8 mouse cellular contexts compared by ENCODE assay signal in the genomic region with DNA sequence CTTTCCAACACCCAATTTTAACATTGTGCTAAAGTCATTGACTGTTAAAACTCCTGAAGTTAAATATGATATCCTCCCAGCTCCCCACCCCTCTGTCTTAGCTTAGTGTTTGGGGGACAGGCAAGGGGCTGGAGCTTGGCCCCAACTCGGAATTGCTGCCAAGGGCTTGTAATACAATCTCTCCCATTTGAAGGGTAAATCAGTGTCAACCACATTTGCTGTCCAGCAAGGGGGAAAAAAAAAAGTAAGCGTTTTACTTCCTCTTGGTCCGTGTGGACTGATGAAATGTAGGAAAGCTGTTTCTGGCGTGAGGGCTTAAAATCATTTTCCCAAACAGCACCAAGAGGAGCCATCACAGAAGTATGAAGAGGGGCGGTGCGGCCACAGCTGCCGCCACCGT. TPM values are rescaled to one million over a fixed set of nuclear protein-coding genes. Genes with fewer than 3 reads are reported as not detected.
A peak's percentile ranks its signal among the peaks of the same experiment; 100 is the strongest.
DNase-seq lines count a peak whose midpoint lies in the region; ATAC-seq lines count a peak whose summit lies in the region.

No protein-coding gene starts in this region.

- peaks cover 18% of the 10 kb centered on the region for H3K4me1 ChIP-seq in kidney, embryonic 16.5 days (ENCODE audit: insufficient read depth, low read length)
- H3K4me1 ChIP-seq in hindbrain, embryonic 14.5 days (replicated peaks; ENCODE audit: control insufficient read depth, insufficient read depth, low read length), result peaks cover 9% of the 10 kb centered on the region
- H3K4me1 ChIP-seq in midbrain, embryonic 14.5 days (ENCODE audit: control insufficient read depth, insufficient read depth, low read length), result peaks cover 9% of the 10 kb centered on the region; the same call in 1 of the 2 replicates

- under 1% methylated on average over 8 of the region's 8 CpGs for WGBS in kidney, embryonic 16.5 days
- WGBS in hindbrain, embryonic 14.5 days, result 2% methylated on average over 8 of the region's 8 CpGs
- under 1% methylated on average over 8 of the region's 8 CpGs for WGBS in midbrain, embryonic 14.5 days

- DNase-seq in kidney, postnatal 14 days, result no peak
- DNase-seq in embryo, embryonic 10.5 days (ENCODE audit: low spot score), result peak; percentile 40
- DNase-seq in hindbrain, embryonic 14.5 days (ENCODE audit: low spot score), result peak; percentile 28
- DNase-seq in midbrain, embryonic 14.5 days, result no peak
- DNase-seq in thymus, postnatal 25 days, result no peak
- no peak for DNase-seq in Muller cell, postnatal 12 days (ENCODE audit: inconsistent ontology term)
- no peak for DNase-seq in urinary bladder, adult 2 months (ENCODE audit: low spot score)

- peak overlapping the region; percentile 90 for H3K27ac ChIP-seq in kidney, embryonic 16.5 days (ENCODE audit: low read length)
- H3K27ac ChIP-seq in hindbrain, embryonic 14.5 days, result peak overlapping the region; percentile 92
- H3K27ac ChIP-seq in midbrain, embryonic 14.5 days (replicated peaks; ENCODE audit: low read depth, low read length), result peak overlapping the region; percentile 91

- H3K4me2 ChIP-seq in kidney, embryonic 16.5 days (replicated peaks; ENCODE audit: low read depth, low read length), result peak overlapping the region; percentile 74
- H3K4me2 ChIP-seq in hindbrain, embryonic 14.5 days (replicated peaks), result peak overlapping the region; percentile 93
- H3K4me2 ChIP-seq in midbrain, embryonic 14.5 days (ENCODE audit: low read length), result peak overlapping the region; percentile 88

- H3K9me3 ChIP-seq in kidney, embryonic 16.5 days (ENCODE audit: low read length), result no peaks in the 10 kb centered on the region
- no peaks in the 10 kb centered on the region for H3K9me3 ChIP-seq in hindbrain, embryonic 14.5 days (ENCODE audit: control insufficient read depth, low read length)
- no peaks in the 10 kb centered on the region for H3K9me3 ChIP-seq in midbrain, embryonic 14.5 days (ENCODE audit: control insufficient read depth, low read length)

- peak overlapping the region; percentile 52 for H3K4me3 ChIP-seq in kidney, embryonic 16.5 days (ENCODE audit: low read length)
- peak overlapping the region; percentile 53 for H3K4me3 ChIP-seq in hindbrain, embryonic 14.5 days (replicated peaks; ENCODE audit: low read length)
- H3K4me3 ChIP-seq in midbrain, embryonic 14.5 days (replicated peaks; ENCODE audit: low read depth, low read length), result peak overlapping the region; percentile 59

- peak; percentile 83 for ATAC-seq in kidney, embryonic 16.5 days (ENCODE audit: low FRiP score, low TSS enrichment)
- no peak for ATAC-seq in hindbrain, embryonic 14.5 days (ENCODE audit: low FRiP score)
- no peak for ATAC-seq in midbrain, embryonic 14.5 days (ENCODE audit: low FRiP score, low TSS enrichment)

- no peaks in the 10 kb centered on the region for H3K27me3 ChIP-seq in kidney, embryonic 16.5 days (ENCODE audit: insufficient read depth, low read length)
- H3K27me3 ChIP-seq in hindbrain, embryonic 14.5 days (ENCODE audit: control insufficient read depth, insufficient read depth, low read length), result no peaks in the 10 kb centered on the region
- H3K27me3 ChIP-seq in midbrain, embryonic 14.5 days (ENCODE audit: control insufficient read depth, insufficient read depth, low read length), result no peaks in the 10 kb centered on the region

- H3K9ac ChIP-seq in kidney, embryonic 16.5 days (replicated peaks; ENCODE audit: low read length), result peak overlapping the region; percentile 73
- peak overlapping the region; percentile 92 for H3K9ac ChIP-seq in hindbrain, embryonic 14.5 days
- peak overlapping the region; percentile 94 for H3K9ac ChIP-seq in midbrain, embryonic 14.5 days (replicated peaks; ENCODE audit: low read length)

- H3K36me3 ChIP-seq in kidney, embryonic 16.5 days (ENCODE audit: insufficient read depth, low read length), result no peaks in the 10 kb centered on the region
- H3K36me3 ChIP-seq in hindbrain, embryonic 14.5 days (replicated peaks; ENCODE audit: control insufficient read depth, insufficient read depth), result no peaks in the 10 kb centered on the region
- no peaks in the 10 kb centered on the region for H3K36me3 ChIP-seq in midbrain, embryonic 14.5 days (ENCODE audit: control insufficient read depth, insufficient read depth, low read length)

RNA-seq across cellular contexts. Expression of gene Fancf, which starts 16.7 kb away (rescaled TPM):
- 2.8 and 3.3 TPM in 2 replicates for polyA plus RNA-seq in kidney, embryonic 16.5 days (2015; fragmentation: Nextera tagmentation; extraction: Ambion mirVana)
- 11.1 and 11.7 TPM in 2 replicates for polyA plus RNA-seq in hindbrain, embryonic 14.5 days (2014; fragmentation: Nextera tagmentation; extraction: Ambion mirVana)
- polyA plus RNA-seq in midbrain, embryonic 14.5 days (2014; fragmentation: Nextera tagmentation; extraction: Ambion mirVana), result 11.6 and 12.1 TPM in 2 replicates
- polyA plus RNA-seq in urinary bladder, adult 2 months (2012; rRNA removed), result 4.1 and 5.8 TPM in 2 replicates

RNA-seq across cellular contexts. Expression of gene Gas2, which starts 16.9 kb away (rescaled TPM):
- polyA plus RNA-seq in kidney, embryonic 16.5 days (2015; fragmentation: Nextera tagmentation; extraction: Ambion mirVana), result 122 and 141 TPM in 2 replicates
- 14.3 and 14.4 TPM in 2 replicates for polyA plus RNA-seq in hindbrain, embryonic 14.5 days (2014; fragmentation: Nextera tagmentation; extraction: Ambion mirVana)
- 13.8 and 20.9 TPM in 2 replicates for polyA plus RNA-seq in midbrain, embryonic 14.5 days (2014; fragmentation: Nextera tagmentation; extraction: Ambion mirVana)
- polyA plus RNA-seq in urinary bladder, adult 2 months (2012; rRNA removed), result 2.3 and 2.8 TPM in 2 replicates

Comparison
In these comparisons a context has a peak if more than half of its experiments do, and no peak if none do; other contexts are left out.
1. DNase-seq: peak in embryo, embryonic 10.5 days (single experiment) and hindbrain, embryonic 14.5 days (single experiment); none in kidney, postnatal 14 days (single experiment), midbrain, embryonic 14.5 days (single experiment), thymus, postnatal 25 days (single experiment), Muller cell, postnatal 12 days (single experiment) and urinary bladder, adult 2 months (single experiment).
2. Peak in every context shown above with its lines, with median percentiles within 50 percentile points of each other: H3K27ac ChIP-seq, H3K4me2 ChIP-seq, H3K4me3 ChIP-seq and H3K9ac ChIP-seq.